Mouse (Mus musculus): ENCODE measurements at regions not wholly inside any gene's neighbourhood (a gene's known extent, or its start where the extent isn't known, plus 50 kb on each side); places are given as distances from the start of the nearest gene placed in this dataset.

DNA sequence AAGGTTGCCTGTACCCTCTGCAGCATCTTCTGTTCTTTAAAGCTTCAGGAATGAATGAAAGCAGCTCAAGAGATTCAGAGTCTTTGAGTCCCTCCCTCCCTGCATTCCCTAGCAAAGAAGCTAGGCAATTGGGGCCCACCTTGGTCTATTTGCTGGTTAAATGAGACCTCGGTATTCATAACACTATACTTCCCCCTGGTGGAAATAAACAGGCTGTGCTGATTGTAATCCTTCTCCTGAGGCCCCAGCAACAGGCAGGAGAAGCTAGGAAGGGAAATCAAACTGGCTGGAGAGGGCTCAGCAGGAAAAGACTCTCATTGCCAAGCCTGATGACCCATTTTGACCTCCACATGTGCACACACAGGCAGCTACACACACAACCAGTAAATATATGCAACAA is 137.1 kb downstream of the Sh3bp4 start:
- DNase-seq: no peak

DNA sequence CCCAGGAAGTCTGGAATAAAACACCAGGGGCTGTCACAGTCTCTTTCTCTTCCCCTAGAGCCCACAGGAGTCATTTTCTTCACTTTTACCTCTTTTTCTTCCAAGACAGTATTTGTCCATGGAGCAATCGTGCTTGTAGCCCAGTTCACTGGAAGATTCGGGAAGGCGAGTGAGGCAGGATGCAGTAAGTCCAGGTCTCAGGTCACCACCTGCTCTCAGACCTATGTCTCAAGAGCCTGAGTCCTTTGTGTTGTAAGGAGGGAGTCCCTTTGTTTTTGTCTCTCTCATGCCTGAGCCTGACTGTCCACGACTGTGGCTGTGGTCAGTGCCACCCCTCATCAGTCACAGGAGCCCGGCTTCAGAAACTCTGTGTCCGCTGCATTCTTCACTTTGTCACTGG is 140.9 kb downstream of the Sh3bp4 start:
- DNase-seq: no peak

DNA sequence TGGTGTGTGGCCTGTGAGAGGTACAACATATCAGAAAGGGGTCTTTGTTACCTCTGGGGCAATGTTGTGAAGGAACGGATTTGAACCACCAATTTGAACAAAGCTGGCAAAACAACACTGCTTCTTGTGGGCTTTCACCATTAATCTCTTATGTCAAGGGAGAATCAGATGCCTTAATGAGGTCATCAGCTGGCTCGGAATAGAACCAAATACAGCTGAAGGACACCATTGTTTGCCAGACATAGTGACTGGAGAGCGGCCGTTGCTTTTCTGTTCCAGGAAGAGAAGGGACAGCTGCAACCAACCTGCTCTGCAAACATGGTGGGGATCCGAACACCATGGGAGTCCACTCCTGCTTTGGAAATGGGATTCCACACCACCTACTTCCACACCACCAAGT is 158.2 kb downstream of the Sh3bp4 start:
- no peak for DNase-seq

DNA sequence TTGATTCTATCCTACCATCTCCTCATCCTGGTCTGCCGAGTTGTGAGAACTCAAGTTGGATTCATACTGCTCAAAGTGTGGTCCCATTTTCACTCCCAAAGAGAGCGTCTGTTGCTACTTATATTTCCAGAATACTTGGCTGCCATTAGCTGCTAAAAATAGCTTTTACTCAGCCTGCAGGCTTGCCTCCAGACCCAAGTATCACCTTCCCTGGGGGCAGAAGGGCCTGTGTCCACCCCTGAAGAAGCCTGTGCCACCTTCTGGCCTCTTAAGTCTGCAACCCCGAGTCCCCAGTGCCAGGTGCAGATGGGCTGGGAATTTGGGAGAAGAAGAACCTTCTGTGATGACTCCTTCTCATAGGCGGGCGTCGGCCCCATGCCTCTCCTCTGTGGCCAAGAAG is 161.5 kb downstream of the Sh3bp4 start:
- no peak for DNase-seq

DNA sequence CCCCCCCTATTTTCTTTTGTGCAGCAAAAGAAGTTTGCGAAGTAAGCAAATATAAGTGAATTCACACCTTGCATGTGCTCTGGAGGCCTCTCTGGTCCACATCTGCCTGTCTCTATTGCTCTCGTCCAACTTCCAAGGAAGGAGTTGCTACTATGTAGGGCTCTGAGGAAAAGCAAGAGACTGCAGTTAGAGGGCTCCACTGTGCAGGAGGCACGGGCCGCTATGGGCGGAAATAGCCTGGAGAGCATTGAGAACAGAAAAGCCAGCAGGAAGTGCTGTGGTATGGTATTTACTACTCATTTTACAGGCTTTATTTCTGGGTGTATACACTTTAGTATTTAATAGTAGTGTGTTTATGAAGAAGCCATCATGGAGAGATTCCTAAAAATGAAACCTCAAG is 162.2 kb downstream of the Sh3bp4 start:
- no peak for DNase-seq

DNA sequence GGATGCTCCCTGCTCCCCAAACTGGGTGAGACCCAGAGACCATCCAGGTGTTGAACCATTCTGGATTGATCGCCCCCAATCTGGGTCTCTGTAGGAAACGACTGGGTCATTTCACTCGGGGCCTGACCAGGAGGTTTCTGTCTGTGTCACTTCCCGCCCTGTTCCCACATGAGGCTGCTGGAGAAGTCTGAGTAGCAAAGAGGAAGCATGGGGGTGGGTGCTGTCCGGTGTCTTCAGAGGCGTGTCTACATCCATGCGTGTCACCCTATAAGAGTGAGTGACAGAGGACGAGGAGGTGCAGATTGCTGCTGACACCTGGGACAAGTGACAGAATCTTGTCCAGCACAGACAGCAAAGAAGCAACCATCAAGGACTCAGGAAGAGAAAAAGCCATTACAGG is 164.7 kb downstream of the Sh3bp4 start:
- DNase-seq: no peak

DNA sequence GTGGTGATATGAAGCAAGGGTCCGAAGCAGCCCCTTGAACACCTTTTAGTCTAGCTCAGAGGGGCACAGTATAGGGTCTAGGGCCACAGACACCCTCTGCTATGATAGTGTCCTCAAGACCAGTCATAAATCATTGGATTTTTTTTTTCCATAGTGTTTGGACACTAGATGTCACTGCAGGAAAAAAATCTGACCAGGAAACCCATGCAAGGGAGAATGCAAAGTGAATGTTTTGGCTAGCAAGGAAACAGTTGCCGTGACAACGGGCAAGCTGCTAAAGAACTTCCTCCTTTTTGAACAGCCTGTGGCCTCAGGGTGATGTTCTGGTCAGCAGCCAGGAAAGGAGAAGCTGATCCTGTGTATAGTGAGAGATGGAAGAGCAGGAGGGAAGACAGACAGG is 165.1 kb downstream of the Sh3bp4 start:
- no peak for DNase-seq

DNA sequence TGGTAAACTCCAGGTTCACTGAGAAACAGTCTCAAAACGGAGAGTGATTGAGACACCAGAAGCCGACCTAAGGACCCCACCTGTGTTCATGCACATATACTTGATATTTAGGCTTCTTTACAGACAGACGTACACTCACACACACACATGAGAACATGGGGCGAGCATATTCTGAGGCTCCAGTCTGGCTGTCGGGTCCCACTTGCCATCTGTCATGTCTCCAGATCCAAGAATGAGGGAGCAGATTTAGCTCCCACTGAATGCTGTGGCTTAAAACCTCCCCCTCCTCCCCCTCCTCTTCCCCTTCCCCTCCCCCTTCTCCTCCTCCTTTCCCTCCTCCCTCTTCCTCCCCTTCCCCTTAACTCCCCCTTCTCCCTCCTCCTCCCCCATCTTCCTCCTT is 167.5 kb downstream of the Sh3bp4 start:
- DNase-seq: no peak

DNA sequence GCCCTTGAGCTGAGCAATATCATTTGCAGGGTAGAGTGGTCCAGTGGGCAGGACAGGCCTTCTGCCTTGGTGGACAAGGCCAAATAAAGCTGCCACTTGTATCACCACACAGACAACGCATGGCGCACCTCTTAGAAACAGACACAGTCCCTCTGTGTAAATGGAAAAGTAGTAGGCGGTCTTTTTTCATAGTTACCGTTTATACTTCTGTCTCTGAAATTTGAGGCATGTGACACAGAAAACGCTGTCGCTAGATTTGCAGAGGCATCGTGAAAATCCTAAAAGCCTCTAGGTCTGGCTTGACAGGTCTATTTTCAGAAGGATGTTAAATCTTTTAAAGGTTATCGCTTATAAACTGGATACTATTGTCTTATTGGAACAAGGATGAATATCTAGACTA is 174.4 kb downstream of the Sh3bp4 start:
- DNase-seq: no peak

DNA sequence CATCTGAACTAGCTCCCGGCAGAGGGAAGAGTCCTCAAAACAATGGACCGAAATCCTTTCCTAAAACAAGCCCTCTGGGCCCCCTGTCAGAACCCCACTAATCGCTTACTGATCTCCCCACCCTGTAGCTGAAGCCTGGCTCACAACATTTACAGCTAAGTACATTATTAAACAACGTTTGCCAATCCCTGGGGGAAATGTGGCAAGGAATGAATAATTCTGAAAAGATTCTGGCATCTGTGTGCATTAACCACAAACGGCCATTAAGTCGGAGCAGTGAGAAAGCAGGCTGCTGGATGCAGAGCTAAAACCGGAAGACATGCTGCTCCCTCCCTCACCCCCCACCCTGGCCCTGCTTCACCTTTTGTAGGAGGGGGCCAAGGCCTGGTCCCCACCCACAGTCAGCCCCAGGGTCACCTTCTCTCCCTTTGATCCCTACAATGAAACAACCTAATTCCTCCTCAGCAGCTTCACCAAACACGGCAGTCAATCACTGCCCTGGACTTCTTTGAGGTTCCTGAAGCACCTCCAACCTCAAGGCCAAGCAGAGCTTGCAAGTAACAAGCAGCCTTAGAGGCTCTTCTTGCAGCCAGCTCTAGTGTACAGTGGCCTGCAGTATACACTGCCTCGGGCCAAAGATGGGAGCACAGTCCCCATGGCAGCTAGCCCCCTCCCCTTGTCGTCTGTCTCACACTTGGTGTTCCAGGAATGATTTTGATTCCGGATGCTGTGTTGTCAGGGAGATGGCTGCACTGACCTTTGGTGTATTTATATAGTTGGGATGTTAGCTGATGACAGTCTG is 175.2 kb downstream of the Sh3bp4 start:
- no peak for DNase-seq

DNA sequence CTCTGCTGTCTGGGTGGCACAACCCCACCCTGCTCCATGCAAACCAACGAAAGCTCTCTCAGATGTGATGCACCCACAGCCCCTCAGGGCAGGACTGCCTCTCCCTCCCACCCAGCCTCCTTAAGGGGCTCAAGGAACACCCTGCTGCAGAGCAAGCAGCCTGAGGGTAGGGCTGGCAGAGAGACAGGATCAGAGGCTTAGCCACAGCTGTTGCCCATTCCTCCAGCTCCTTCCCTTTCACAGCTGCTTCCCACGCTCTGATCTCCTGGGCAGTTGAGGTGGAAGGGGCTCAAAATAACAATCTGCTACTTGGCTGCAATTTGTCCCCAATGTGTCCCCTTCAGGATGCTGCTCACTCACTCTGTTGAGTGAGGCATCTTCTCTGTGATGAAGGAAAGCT is 181.5 kb downstream of the Sh3bp4 start:
- no peak for DNase-seq

DNA sequence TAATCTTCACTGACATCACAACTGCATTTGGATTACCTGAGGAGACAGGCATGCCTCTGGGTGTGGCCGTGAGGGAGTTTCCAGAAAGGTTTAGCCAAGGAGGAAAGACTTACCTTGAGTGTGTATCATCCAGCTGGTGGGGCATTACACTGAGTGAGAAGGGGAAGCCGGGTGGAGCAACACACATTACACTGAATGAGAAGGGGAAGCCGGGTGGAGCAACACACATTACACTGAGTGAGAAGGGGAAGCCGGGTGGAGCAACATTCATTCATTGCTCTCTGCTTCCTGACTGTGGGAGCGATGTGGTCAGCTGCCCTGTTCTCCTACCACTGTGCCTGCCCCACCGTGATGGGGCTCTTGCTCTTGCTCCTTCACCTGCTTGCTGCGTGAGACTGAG is 182.3 kb downstream of the Sh3bp4 start:
- no peak for DNase-seq

DNA sequence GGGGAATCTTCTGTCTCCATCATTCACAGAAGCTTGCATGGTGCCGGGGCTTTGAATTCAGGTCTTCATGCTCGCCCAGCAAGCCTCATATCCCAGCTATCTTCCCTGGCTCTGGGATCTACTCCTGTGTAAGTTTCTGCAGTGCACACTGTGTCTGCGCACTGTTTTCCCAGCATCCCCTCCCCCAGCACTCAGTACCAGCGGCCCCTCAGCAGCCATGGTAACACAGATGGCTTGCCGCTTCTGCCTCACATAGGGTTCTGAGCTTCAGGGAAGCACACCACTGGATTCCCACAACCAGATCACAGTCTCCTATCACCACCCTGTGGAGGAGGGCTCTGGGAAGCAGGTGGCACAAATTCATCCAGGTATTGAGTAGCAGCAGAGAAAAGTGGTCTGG is 187.7 kb downstream of the Sh3bp4 start:
- no peak for DNase-seq

DNA sequence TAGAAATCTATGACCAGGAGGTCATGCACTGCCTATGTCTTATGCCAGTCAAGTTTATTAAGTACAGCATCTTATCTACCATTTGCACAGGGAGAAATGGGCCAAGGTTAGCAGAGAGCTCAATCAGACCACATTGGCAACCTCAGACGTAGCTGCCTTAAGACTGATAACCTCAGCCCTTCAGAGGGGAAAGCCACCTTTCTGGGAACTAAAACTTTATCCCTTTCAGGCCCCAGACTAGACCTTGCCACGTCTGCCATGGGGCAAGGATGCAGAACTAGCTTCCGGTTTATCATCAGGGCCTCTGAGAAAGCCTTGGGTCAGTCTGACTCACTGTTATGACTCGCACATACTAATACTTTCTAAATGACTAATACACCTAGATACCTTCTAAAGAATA is 188.8 kb upstream of the Agap1 start:
- no peak for DNase-seq

DNA sequence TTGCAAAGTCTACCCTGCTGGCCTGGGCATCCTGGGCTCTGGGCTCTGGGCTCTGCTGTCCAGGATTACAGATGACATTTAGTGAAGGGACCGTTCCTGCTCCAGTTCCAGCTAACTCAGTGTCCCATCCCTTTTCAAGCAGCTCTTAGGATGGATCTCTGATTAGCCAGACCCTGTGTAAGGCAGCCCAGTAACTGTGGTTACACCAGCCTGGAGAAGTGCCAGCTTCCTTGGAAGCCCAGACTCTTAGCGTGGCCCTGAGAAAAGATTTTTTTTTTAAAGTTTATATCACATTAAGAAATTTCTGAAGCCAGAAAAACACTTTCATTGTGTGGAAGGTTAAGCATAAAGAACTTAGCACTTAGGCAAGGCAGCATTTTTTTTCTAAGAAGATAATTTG is 185.8 kb upstream of the Agap1 start:
- DNase-seq: no peak

DNA sequence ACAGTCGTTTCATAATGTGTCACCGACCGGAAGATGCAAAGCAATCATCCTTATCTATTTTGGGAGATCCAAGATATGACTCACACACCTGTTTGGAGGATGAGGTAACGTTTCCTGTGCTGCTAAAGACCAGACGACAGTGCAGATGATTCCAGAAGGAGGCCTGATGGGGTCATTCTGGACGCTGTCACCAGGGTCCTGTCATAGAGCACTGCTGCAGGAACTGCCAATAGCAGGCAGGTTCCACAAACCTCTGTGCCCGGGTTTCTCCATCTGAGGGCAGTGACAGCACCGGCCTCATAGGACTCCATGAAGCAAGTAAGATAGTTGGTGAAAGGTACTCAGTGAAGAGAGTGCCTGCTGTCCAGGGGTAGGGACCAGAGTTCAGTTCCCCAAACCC is 182.9 kb upstream of the Agap1 start:
- DNase-seq: no peak

DNA sequence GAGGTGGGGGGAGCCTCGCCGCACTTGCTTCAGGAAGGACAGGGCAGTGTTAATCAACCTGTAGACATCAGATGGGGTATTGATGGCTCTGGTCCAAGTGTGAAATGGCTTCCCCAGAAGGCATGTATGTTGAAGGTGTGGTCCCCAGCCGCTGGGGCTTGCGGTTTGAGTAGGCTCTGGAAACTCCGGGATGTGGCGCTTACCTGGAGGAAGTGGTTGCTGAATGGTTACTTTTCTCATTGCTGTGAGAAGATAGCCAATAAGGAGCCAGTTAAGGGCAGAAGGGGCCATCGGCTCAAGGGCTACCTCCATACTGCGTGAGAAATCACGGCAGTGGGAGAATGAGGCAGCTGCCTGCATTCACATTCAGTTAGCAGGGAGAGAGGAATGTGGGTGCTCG is 181.6 kb upstream of the Agap1 start:
- no peak for DNase-seq

DNA sequence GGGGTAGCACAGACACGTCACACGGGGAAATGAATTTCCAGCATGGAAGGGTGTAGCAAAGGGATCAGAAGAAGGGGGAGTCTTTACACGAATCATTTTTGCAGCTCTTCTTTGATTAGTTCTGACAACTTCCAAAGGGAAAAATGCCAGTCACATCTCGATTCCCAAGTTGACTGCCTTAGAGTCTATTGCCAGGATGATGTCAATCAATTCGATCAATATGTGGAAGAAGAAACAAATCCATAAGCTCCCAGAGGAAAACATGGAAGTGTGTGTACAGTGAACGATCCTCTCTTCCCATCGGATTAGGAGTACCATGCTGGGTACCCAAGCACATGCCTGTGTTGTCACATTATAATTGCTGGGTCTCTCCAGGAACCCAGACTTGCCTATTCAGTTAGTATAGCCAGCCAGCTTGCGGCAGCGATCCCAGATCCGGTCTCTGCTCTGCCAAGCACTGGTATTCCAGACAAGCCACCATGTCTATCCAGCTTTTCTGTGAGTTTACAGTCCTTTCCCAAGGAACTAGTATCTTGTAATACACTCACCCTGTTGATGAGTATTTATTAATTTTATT is 180.7 kb upstream of the Agap1 start:
- no peak for DNase-seq

DNA sequence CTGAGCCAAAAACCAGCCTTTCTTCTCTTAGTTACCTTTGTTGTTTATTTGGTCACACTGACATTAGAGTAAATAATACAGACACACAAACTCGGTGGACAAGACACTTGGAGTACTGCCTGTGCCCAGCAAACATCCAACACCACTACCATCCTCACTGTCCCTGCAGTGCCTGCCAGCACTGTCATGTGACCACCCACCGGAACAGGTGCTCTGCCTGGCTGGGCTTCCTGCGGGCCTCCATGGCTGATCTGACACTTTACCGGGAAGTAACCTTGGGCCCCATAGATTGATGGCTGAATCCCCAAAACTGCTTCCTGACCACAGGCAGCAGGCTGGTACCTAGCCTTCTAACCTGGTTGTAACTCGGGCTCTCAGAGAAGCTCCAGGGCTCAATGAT is 175.2 kb upstream of the Agap1 start:
- DNase-seq: no peak

DNA sequence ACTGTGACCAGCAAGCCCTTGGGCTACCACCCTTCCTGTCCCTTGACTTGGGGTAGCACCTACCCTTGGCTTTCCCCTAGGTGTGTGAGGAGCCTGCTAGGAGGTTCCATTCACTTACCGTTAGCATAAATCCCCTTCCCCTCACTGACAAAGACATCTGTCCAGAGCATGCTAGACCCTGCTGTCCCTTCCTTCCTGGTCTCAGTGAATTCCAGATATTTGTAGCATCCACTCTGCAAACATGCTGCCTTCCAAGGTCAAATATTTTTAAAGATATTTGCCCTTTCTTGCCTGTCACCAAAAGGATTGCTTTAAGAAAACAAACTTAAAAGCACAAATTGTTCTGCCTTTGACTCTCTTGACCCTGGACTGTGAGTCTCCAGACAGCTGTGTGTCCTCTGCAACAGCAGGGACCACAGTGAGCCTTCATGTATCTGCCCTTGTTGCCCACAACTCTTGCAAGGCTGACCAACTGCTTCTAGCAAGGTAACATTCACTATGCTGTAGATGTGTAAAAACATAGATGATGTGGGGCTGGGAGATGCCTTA is 173.4 kb upstream of the Agap1 start:
- DNase-seq: no peak

DNA sequence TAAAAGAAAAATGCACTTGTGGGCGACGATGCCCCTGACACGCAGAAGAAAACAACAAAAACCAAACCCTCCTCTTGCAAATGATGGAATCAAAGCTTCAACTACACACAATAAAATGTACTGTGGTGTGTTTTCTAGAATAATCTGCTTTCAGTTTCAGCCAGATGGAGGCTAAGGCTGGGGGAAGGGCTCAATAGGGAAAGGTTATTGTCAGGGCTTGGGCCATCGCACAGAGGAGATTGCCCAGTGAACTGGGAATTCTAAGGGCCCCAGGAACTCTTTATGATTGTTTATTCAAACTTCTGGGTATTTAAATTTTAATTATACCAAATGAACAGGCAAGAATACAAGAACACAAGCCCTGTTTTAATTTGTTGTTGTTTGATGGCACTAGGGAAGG is 169.6 kb upstream of the Agap1 start:
- no peak for DNase-seq

DNA sequence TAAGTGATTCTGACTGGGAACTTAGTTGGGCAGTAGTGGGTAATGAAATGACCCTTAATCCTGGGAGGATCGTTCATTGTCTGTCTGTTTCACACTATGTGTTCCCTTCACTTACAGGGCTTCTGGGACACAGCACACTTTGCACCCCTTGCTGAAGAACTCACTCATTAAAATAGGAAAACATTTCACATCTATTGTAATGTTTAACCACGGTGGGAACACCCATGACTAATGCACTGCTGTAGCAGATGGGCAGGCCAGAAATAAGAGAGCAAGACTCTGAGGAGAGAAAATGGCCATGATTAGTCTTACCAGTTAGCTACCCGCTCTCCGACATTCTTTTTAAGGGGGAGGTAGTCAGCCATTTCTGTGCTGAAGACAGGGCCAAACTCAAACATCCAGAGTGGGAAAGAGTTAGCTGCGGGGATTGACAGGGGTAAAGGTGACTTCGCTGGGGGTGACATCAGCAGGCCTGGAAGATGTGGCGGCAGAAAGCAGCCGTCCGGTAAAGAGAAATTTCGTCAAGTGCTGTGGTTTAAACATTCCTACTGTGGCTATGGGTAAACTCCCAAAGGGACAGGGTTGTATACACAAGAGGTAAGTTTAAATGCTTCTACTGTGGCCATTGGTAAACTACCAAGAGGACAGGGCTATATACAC is 167.3 kb upstream of the Agap1 start:
- DNase-seq: no peak

DNA sequence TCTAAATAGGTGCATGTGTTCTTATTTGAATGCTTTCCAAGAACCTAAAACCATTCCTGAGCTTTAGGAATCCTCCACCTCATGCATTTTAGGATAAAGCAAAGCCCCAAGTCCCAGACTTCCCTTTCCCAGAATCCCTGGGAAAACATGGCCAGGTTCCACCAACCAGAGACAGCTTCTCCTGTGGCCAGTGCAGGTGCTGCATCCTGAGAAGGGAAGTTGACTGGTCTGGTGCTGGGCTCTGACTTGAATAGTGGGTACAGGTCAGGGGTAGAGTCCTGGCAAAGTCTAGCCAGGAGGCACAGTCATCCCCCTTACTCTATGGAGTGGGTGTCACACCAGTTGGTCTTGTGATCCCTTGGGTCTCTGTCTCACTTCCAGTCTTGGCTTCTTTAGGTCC is 166.6 kb upstream of the Agap1 start:
- DNase-seq: no peak

DNA sequence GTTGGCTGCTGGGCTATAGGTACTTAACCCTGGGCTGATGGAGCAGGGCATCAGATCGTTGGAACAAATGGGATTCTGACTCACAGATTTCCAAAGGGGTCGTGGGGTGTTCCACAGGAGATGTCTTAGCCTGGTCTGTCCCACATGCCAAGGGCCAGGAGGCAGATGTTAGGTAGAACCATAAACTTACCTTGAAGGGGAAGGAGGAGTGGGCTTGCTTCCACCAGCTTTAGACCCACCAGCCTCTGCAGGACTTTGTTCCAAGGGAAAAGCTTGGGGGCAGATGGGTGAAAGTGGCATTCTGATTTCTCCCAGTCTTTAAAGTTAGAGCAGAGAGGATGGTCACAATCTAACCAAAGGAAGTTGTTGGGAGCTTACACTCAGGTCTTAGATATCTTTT is 165.7 kb upstream of the Agap1 start:
- no peak for DNase-seq

Data from thymus, postnatal 14 days (tissue).